Mouse (Mus musculus): ENCODE data around the gene Trmt6.
A peak's percentile ranks its signal among the peaks of the same experiment; 100 is the strongest.

Gene Trmt6

DNA sequence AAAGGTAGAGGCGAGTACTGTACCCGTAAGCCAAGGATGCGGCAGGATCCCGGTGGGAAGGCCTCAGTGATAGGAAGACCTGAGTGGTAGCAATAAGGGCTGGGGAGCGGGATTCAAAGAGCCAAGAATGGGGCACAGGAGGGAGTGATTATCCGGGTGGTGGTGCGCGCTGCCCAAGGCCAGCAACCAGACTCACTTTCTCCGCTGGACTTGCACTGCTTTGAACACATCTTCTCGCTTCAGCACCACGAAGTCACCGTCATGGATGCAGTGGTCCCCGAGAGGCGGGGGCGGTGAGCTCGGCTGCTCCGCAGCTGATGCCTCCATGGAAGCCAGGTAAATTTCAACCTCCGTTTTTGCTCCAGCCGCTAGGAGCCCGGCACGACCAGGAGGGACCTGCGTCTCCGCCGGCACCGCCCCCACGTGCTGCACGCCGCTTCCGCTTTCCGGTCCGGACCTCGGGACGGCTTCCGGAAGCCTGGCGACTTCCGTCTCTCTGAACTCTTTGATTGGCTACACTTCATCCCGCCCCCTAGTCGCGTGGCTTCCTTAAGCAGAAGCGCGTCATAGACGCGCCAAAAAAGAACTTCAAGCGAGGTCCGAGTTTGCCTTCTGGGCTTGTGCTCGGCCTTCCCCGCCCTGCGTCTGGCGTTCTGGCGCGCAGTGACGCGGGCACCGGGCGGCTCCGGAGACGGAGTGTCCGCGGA is at the start of gene Trmt6, which contains the start of gene Mcm8:
Gene Trmt6, minus strand, starts transcription at position 448 of the 707 bp plus-strand sequence.
Gene Mcm8, plus strand, starts transcription at position 534 of the 707 bp plus-strand sequence.
- peak; percentile 92 to 96 for DNase-seq

DNA sequence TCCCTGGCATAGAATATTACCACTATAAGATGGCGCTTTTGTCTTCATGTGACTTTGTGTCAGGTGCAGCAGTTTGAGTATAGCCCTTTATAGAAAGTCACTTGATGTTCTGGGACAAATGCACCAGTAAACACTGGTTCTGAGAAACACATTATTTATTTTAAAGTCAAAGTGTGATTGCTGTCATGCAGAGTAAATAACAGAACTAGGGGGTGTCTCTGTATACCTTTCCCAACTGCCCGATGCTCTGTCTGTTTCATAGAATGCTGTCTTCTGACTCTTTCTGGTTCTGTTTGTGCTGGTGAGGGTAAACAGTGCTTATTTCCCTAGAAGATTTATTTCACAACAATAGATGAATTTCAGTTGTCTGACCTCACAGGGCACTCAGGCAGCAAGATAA is 47.5 kb upstream of the Trmt6 start:
- no peak for DNase-seq

DNA sequence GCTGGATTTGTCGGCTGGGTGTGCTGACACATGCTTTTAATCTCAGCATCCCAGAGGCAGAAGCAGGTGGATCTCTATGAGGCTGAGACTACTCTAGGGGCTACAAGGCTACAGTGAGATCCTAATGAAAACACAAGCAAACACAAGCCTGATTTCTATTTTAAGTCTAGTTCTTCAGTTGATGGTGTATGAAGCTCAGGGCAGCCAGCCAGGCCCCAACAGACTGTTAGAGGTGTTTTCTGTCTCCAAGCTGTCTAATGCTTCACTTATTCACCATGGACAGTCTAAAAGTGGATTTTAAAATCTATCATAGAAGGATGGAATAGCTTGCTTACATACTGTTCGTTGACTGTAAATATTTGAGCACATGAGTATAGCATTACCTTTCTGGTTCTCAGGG is 45.6 kb upstream of the Trmt6 start:
- DNase-seq = peak; percentile 18 to 25

DNA sequence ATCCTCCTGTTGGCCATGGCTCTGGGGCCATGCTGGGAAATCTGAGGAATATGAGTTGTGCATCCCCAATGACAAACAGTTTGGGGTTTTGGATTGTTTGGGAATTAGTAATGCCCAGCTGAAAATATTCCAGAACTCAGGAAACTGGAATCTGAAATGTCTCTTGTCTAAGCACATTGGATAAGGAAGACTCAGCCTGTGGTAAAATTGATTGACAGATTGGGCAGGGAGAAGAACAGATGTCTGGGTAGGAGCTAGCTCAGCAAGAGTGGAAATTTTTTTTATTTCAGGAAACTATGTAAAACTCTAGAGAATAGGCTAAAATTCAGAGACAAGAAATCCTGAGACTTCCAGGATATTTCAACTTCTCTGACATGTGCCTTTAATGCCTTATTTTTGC is 44.6 kb upstream of the Trmt6 start:
- no peak for DNase-seq

DNA sequence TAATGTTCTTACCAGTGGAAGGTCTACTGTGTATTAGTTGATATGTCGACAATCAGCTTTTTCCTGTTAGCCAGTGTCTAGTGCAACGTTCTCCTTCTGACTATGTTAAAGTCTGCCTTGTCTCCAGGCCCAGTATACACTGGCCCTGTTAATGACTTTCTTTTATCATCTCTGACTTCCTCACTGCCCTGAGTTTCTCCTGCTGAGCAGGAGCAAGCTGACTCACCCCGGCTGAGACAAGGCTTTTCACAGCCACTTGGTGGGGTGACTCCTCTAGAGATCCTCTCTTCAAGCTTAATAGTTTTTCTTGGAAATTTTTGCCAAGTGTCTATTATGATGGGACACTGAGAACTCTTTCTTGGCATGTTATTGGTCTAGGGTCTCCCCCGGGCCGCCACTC is 40.5 kb upstream of the Trmt6 start:
- no peak for DNase-seq

DNA sequence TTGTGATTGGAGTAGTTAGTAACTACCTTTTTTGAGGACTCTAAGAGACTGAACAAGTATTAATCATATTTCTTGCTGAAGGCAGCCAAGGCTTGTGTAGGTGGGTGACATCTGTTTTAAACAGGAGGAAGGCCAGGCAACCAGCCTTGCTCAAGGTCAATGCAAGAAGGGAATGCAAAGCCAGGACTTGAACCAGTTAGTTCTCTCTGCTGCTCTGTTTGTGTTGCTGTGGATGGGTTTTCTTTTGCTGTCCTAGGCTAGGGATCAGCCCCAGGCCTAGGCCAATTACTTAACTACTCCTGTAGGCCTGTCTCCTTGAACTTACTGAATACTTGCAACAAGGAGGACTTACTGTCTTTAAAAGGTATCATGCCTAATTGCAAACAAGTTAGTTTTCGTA is 37.2 kb upstream of the Trmt6 start:
- DNase-seq = no peak

DNA sequence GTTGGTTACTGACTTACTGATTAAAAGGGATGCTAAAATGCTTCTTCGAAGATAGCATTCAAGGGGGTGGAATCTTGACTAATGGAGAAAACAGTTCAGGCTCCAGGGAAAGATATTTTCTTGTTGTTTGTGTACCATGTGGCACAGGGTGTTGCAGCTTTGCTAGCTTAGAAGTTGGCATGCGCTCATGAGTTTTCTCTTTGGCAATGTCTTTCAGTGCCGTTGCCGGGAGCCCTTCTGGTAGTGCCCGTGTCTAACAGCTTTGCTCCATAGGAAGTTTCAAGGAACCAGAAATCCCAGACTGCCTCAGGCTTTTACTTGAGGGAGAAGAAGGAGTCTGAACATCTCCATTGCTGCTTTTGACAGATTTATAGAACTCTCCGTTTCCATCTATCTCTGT is 33.3 kb upstream of the Trmt6 start:
- DNase-seq = peak in 1 of 2 experiments; percentile 13

DNA sequence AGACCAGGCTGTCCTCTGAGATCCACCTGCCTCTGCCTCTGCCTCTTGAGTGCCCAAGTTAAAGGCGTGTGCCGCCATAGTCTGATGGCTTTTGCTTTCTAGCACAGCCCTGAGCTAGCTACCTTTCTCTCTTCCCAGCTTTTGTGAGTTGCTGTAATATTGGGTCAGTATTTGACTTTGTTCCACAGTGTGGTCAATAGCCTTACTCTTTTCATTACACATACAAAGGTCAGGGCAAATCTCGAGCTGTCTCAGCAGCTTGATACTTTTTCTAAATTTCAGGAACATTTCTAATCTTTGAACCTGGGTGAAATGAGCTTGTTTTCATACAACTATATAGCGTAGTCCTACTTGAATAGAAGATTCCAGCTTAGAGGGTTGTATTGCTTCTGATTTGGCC is 32.5 kb upstream of the Trmt6 start:
- DNase-seq = no peak

DNA sequence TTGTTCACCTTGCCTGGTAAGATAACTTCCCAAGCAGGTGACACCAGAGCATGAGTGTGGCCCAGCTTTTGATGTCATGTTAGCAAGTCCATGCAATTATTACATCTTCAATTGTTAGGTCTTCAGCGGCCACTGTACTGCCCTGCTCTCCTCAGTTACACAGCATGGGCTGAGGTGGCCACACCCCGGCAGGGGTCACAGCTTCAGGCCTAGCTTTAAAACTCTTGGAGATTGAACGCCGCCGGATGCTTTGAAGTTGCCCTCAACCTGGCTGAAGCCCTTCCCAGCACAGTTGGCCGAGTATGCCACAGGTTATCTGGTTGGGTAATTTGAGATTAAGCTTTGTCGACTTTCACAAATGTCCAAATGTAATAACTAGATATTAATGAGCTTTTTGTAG is 31.7 kb upstream of the Trmt6 start:
- peak in 1 of 2 experiments; percentile 9 for DNase-seq

DNA sequence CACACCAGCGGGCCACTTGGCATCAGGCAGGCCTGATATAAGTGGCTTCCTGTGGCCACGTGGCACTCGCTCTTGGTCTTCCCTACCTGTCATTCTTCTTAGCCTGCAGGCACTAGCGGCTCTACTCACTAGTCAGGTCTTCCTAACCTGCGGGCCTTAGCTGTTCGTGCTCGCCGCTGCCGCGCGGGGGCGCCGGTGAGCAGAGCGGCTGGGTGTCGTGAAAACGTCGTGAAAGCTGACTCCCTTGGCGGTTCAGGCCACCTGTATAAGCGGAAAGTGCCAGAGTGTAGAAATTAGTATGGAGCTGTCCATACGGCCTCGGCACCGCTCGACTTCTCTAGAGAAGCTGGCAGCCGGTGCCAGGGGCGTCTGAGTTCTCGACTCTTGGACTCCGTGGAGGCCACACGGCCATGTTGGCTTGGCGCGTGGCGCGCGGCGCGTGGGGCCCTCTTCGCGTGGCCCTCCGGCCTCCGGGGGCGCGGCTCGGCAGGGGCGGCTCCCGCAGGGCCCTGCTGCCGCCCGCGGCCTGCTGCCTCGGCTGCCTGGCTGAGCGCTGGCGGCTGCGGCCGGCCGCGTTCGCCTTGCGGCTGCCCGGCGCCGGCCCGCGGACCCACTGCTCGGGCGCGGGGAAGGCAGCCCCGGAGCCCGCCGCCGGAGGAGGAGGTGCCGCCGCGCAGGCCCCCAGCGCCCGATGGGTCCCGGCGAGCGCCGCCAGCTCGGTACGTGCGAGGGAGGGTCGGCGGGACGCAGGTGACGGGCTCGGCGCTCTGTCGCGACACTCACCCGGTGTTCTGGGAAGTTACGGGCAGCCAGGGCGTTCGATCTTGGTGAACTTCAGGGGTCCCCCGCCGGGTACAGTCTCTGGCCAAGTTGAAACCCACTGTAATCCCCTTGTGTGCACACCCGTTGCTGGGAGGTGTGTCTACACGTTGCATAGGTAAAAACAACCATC is 30.8 kb upstream of the Trmt6 start, which contains the start of gene Crls1:
Gene Crls1, plus strand, starts transcription at position 260 of the 952 bp plus-strand sequence.
- DNase-seq = peak; percentile 89 to 98

DNA sequence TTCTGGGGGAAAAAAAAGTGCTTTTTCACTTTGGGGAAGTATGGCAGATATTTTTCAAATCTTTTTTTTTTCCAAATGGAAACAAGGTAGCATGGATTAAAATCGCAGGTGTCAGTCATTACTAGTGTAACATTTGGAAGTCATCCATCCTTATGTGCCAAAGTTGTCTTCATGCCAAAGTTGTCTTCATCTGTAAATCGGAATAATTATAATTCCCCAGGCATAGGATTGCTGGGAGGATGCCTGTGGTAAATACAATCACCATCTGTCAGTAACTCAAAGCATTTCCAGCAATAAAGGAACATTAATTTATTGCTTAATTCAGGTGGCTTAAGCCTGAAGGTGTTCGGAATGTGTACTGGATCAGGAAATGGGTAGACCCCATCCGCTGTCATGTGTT is 25.2 kb upstream of the Trmt6 start:
- peak in 1 of 2 experiments; percentile 9 for DNase-seq

DNA sequence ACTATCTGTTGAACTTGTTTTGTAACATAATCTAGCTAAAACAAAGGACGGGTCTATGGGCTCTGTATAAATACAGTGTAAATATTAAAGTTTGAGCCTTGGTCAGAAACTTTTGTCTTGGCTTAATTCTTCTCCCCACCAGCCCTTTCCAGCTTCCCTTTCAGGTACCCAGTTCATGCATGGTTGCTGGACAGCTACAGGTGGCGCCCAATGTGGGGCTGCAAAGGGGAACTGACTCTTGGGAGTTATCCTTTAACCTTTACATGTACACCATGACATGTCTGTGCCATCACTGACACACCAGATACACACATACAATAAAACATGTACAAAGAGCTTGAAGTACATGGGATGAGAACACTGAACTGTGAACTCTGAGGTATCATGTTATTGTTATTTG is 12.9 kb downstream of the Trmt6 start:
- no peak for DNase-seq

DNA sequence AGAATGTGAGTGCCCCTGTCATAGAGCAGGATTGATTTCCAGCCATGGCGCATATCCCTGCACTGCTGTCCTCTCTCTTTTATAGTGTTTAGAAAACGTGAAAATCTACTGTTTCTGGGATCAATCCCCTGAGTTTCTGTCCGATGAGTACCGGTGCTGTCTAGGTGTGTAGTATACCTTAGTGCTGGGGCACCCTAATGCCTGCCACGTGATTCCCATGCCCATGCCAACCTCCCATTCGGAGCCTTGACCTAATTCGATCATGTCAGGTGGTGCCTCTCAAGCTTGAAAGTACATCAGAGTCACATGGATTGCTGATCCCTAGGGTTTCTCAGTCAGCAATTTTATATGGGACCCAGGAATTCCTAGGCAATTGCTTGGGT is 21.7 kb downstream of the Trmt6 start:
- DNase-seq = peak; percentile 48 to 52

DNA sequence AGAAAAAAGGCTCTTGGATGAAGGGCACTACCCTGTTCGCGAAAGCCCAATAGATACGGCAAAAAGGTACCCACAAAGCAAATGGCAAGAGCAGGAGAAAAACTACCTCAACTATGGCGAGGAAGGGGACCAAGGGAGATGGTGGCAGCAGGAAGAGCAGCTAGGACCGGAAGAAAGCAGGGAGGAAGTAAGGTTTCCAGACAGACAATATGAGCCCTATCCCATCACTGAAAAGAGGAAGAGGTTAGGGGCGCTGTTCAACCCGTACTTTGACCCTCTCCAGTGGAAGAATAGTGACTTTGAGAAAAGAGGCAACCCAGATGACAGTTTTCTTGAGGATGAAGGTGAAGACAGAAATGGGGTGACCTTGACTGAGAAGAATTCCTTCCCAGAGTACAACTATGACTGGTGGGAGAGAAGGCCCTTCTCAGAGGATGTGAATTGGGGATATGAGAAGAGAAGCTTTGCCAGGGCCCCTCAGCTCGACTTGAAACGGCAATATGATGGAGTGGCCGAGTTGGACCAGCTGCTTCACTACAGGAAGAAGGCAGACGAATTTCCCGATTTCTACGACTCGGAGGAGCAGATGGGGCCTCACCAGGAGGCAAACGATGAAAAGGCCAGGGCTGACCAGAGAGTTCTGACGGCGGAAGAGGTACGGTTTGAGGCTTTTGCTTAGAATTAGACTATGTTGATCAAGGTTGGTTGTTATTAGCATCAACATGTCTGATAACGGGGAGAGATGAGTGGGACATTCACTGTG is 22.2 kb downstream of the Trmt6 start:
- peak; percentile 85 to 88 for DNase-seq

DNA sequence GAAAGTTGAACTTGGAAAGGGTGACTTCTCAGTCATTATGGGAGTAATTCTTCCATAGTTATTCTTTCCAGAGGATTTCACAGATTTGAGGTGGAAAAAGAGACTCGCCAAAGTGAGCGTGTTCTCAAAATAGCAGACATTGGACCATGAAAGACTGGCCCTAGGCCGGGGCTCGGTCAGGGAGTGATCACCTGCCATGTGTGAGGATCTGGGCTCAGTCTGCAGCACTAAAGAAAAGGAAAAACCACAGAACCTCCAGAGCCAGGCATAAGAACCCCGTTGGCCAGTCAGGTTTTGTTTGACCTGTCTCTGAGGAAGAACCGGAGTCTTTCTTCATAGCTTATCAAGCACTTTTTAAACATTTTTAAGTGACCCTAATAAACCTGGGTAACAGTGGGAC is 31.8 kb downstream of the Trmt6 start:
- peak; percentile 77 to 81 for DNase-seq

DNA sequence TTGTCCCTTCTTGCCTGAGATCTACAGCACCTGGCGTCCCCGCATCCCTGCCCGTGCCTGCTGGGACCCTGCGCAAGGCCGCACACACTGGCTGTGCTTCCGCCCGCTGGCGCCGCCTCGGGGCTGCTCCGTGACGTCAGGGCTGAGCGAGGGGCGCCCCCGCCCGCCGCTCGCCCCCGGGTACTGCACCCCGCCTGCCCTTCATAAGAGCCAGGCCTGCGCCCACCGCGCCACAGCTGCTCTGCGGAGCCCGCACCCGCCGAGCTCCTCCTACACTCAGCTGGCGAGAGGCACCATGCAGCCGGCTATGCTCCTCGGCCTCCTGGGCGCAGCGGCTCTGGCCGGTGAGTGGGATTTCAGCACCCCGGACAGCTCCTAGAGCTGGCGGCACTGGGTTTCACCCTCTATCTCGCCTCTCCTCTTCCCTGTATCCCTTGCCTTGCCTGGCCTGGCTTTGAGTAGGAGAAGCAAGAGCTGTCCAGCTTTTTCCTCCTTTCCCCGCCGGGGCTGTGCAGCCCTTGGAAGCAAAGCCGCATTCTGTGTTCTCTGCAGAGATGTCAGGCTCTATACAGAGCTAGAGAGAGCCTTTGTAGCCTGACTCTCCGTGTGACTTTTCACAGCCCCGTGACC is 34.3 kb downstream of the Trmt6 start:
- DNase-seq = peak; percentile 89 to 94

DNA sequence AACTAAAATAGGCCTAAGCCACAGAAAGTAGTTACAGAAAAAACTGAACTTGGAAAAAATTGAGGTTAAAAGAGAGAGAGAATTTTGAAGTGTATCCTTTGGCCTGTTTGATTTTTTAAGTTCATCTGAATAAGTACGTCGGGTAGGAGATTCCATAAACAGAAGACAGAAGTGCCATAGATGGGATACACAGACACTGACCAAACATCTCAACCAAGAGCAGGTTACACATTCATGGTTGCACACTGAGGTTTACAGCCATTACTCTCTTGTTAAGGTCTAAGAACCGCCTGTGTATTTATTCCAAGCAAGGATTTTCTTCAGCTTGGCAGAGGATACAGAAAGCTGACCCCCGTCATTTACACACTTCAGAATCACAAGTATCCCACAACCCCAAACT is 34.9 kb downstream of the Trmt6 start, which contains the start of gene Chgb:
Gene Chgb, plus strand, starts transcription at position 301 of the 400 bp plus-strand sequence.
- DNase-seq = no peak

DNA sequence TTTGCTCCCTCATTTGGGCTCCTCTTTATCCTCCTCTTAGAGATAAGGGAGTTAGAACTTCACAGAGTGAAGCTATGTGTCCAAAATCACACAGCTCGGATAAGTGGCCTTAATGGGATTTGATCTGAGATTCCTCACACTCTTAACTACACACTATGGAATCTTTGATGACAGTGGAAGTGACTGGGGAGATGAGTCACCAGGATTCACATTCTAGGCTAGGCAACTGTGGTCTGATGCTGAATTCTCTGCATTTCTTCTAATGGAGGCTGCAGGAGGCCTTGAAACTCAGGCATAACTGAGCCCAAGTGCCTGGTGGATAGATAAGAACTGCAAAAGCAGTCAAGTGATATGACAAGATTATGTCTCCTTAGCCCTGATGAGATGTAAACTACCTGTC is 45.0 kb downstream of the Trmt6 start:
- DNase-seq = no peak

DNA sequence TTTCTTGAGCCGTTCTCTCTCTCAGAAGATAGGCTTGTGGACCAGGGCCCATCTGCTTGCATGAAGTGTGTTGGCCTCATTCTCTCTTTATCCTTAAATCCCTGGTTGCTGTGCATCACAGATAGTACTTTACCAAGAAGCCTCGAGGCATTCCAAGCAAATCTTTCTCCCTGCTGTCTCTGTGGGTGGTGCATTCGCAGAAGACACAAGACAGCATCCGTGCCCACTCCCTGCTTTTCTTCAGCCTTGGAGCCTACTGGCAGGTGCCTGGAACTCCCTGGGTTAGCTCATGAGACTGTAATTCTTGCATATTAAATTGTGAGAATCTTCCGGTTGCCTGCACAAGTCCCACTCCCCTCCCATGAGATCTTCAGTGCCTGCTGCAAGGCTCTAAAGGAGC is 57.9 kb downstream of the Trmt6 start:
- no peak for DNase-seq

Measured in cerebellum, adult 18-20 months (tissue).